Mouse (Mus musculus): Measurements from ENCODE around the gene Bmpr2. TPM values are rescaled to one million over a fixed set of nuclear protein-coding genes. Genes with fewer than 3 reads are reported as not detected.

Gene Bmpr2
- polyA plus RNA-seq, 1 experiment from 2014 or later = 12.1 TPM

GRCm38 (mm10) chr1:59883349-59884134, 120.3 kb downstream of the Bmpr2 start:
- peak; percentile 73 for ATAC-seq (ENCODE audit: low FRiP score)
- Histone ChIP-seq H3K27ac (no peak overlapping the region), H3K4me3 (no peak overlapping the region), H3K27me3 (no peaks in the 10 kb centered on the region), H3K4me1 (replicated peaks) (0 out of 2 replicates have a peak, but pooled peaks cover 3% of the 10 kb centered on the region), H3K9me3 (no peaks in the 10 kb centered on the region), H3K4me2 (no peak overlapping the region), H3K9ac (no peak overlapping the region), H3K36me3 (peaks cover 12% of the 10 kb centered on the region)
- 32% methylated on average over 3 of the region's 3 CpGs for WGBS

DNA sequence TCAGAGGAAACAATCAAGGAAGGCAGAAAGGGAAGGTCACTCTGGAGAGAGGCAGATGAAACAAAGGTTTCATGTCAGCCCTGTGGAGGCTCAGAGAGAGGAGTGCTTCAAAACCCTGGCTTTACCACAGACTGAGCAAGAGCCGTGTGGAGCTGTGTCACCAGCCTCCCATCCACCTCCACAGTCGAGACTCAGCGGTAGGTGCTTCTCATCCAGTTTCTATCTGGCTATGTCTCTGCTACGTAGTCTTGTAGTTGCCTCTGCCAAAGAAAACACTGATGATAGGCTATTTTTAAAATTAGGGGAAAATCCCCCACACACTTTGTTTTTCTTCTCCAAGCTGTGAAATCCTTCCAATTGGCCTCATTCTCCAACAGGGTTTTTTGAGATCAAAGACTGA, 123.7 kb downstream of the Bmpr2 start:
- Histone ChIP-seq H3K36me3 (no peaks in the 10 kb centered on the region), H3K4me2 (no peak overlapping the region), H3K27me3 (no peaks in the 10 kb centered on the region), H3K9ac (no peak overlapping the region), H3K27ac (no peak overlapping the region), H3K4me3 (no peak overlapping the region), H3K9me3 (no peaks in the 10 kb centered on the region), H3K4me1 (replicated peaks) (0 out of 2 replicates have a peak, but pooled peaks cover 3% of the 10 kb centered on the region)
- 64% methylated on average over 4 of the region's 4 CpGs for WGBS
- no peak for ATAC-seq (ENCODE audit: low FRiP score)

- Histone ChIP-seq H3K9me3 (no peaks in the 10 kb centered on the region), H3K4me1 (replicated peaks) (0 out of 2 replicates have a peak, but pooled peaks cover 3% of the 10 kb centered on the region), H3K9ac (no peak overlapping the region), H3K27me3 (no peaks in the 10 kb centered on the region), H3K36me3 (no peaks in the 10 kb centered on the region), H3K4me3 (no peak overlapping the region), H3K27ac (no peak overlapping the region), H3K4me2 (no peak overlapping the region)
- no peak for ATAC-seq (ENCODE audit: low FRiP score)
These were observed 124.8 kb downstream of the Bmpr2 start for GRCm38 (mm10) chr1:59888018-59888417.

DNA sequence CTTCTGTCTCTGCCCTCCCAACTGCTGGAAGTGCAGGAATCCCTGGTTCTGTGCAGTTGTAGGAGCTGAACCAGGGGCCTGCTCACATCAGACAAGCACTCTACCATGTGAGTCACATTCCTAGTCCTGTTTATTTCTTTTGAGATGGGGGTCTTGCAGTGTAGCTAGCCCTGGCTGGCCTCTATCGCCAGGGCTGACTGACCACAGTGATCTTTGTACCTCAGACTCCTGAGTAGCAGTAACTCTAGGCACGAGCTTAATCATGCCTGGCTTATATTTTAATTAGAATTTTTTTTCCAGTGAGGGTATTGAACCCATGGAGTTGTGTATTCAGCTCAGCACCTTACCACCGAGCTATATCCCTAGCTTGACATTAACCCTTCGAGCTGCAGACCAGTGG, 128.0 kb downstream of the Bmpr2 start:
- Histone ChIP-seq H3K9me3 (no peaks in the 10 kb centered on the region), H3K4me3 (no peak overlapping the region), H3K4me1 (replicated peaks) (0 out of 2 replicates have a peak, but pooled peaks cover 3% of the 10 kb centered on the region), H3K36me3 (no peaks in the 10 kb centered on the region), H3K9ac (no peak overlapping the region), H3K27ac (no peak overlapping the region), H3K4me2 (no peak overlapping the region), H3K27me3 (no peaks in the 10 kb centered on the region)
- ATAC-seq (ENCODE audit: low FRiP score) = no peak
- 80% methylated on average over 4 of the region's 4 CpGs for WGBS

- Histone ChIP-seq H3K36me3 (no peaks in the 10 kb centered on the region), H3K27me3 (no peaks in the 10 kb centered on the region), H3K9ac (no peak overlapping the region), H3K4me1 (replicated peaks) (no peaks in the 10 kb centered on the region), H3K4me2 (no peak overlapping the region), H3K27ac (no peak overlapping the region), H3K4me3 (no peak overlapping the region), H3K9me3 (no peaks in the 10 kb centered on the region)
- WGBS = 85% methylated on average over 8 of the region's 8 CpGs
- no peak for ATAC-seq (ENCODE audit: low FRiP score)
These were observed 129.6 kb downstream of the Bmpr2 start for GRCm38 (mm10) chr1:59892777-59893176.

DNA sequence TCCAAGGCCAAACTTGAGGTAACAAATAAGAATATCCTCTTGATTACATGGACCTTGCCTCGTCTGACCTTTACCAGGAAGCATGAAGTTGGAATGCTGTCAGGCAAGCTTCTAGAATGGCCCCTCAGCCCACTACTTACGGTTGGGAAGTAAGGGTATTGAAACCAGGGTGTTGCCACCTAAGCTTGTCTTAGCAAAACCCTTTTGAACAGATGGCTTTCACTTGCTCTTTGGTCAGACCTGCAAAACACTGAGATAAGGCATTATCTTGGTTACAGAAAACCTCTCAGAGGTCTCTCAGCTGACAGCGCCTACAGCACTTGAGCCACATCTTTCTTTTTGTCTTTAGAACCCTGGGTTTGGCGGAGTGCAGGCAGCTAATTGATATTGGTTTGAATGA, 130.8 kb downstream of the Bmpr2 start:
- no peaks in the 10 kb centered on the region for H3K9me3 ChIP-seq
- ATAC-seq (ENCODE audit: low FRiP score) = no peak
- no peaks in the 10 kb centered on the region for H3K4me1 ChIP-seq (replicated peaks)
- 94% methylated on average over 4 of the region's 4 CpGs for WGBS
- H3K4me3 ChIP-seq = no peak overlapping the region
- no peak overlapping the region for H3K27ac ChIP-seq
- no peak overlapping the region for H3K4me2 ChIP-seq
- no peaks in the 10 kb centered on the region for H3K27me3 ChIP-seq
- H3K36me3 ChIP-seq = no peaks in the 10 kb centered on the region
- no peak overlapping the region for H3K9ac ChIP-seq

DNA sequence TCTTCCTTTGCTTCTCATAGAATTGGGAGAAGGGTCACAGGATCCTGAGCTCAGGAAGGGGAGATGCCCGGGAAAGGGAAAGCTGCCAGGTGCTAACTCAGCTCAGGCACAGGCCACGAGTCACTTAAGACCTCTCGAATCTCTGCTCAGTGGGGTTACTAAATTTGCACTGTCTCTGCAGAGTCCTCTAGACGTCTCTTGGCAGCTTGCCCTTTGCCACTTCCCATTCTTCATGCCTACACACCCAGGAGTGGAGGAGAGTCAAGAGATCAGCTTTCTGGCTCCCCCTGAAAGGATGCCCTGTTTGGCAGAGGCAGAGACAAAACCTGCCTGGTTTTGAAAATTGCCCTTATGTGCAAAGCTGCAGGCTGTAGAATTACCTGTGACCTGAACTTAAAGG, 132.3 kb downstream of the Bmpr2 start:
- Histone ChIP-seq H3K27ac (no peak overlapping the region), H3K4me3 (no peak overlapping the region), H3K36me3 (no peaks in the 10 kb centered on the region), H3K9me3 (no peaks in the 10 kb centered on the region), H3K4me2 (no peak overlapping the region), H3K27me3 (no peaks in the 10 kb centered on the region), H3K4me1 (replicated peaks) (no peaks in the 10 kb centered on the region), H3K9ac (no peak overlapping the region)
- ATAC-seq (ENCODE audit: low FRiP score) = no peak
- WGBS = 47% methylated on average over 4 of the region's 4 CpGs

DNA sequence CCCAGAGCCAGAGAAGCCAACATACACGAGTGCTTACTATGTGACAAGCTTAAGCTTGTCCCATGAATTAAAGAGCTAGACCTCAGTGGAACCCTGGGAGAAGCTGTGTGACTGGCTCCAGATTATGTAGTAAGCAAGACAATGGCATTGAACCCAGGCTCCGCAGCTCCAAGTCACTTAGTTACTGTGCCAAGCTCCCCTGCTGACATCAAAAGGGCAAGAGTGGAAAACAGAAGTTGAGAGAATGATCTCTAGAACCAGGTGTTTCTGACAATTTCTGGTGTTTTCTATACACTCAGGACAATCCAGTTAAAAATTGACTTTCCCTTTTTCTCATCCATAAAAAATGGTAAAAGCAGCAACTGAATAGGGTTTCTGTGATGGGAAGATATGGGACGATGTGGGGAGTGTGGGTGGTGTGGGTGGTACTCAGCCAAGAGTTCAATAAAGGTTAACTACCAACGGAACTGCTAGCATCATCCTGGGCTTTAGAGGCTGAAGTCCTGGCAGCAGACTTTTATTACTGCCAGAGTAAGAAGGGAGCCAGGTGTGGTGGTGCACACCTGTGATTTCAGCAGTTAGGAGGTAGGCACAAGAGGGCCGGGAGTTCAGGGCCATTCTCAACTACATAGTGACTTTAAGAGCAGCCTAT, 134.1 kb downstream of the Bmpr2 start:
- Histone ChIP-seq H3K9me3 (no peaks in the 10 kb centered on the region), H3K4me1 (replicated peaks) (no peaks in the 10 kb centered on the region), H3K4me2 (no peak overlapping the region), H3K9ac (no peak overlapping the region), H3K27me3 (no peaks in the 10 kb centered on the region), H3K4me3 (no peak overlapping the region), H3K27ac (no peak overlapping the region), H3K36me3 (no peaks in the 10 kb centered on the region)
- 64% methylated on average over 5 of the region's 5 CpGs for WGBS
- no peak for ATAC-seq (ENCODE audit: low FRiP score)

DNA sequence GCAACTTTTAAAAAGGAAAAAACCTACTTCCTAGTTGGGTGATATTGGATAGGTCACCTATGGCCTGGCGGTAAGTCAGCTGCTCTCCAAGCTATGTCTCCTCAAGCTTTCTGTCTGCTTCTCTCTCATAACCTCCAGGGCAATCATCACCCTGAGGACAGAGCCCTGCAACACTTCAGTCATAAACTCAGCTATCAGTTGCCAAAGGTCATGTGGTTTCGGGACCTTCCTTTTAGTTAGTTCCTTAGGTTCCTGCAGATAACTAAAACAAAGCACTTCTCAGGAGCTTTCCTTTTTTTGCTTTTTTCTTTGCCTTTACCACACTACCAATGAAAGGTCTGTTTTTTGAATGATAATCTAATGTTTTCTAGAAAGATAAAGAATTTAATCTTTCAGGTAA, 136.5 kb downstream of the Bmpr2 start:
- ATAC-seq (ENCODE audit: low FRiP score) = no peak
- 88% methylated on average over 2 of the region's 2 CpGs for WGBS
- no peak overlapping the region for H3K4me2 ChIP-seq

DNA sequence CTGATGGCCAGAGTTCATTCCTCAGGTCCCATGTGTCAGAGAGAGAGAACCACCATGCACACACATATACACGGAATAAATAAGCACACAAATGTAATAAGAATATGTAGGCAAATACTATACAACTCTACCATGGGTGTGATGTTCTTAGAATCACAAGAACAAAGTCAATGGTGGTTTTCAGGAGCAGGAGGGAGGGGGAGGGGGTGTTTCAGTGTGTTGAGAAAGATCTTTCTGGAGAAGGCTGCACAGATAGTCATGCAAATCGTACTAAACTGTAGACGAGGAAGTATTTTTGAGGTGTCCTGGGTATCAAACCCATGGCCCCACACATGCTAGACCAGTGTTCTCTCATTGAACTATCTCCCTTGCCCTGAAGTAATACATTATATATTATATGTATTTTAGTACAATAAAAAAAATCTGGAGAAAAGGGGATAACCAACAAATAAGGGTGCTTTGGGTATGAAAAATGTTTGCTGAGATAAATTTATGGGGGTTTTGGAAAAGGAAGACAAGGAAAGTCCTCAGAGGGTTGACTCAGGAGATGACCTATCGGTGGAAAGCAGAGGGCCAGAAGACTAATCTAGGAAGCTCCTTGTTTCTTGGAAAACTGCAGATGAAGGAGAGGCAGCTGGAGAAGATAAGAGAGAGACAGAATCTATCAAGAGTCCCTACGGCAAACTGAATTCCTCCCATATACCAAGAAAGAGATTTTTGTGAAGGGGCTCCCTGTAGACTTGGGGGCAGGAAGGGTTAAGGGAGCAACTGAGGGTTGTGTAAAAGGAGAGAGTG, 138.1 kb downstream of the Bmpr2 start:
- Histone ChIP-seq H3K9me3 (no peaks in the 10 kb centered on the region), H3K9ac (no peak overlapping the region), H3K4me2 (no peak overlapping the region), H3K27me3 (no peaks in the 10 kb centered on the region), H3K27ac (no peak overlapping the region), H3K4me3 (no peak overlapping the region), H3K4me1 (replicated peaks) (no peaks in the 10 kb centered on the region), H3K36me3 (no peaks in the 10 kb centered on the region)
- WGBS = 85% methylated on average over 5 of the region's 5 CpGs
- no peak for ATAC-seq (ENCODE audit: low FRiP score)

More for the DNA sequence above, 136.5 kb downstream of the Bmpr2 start:
- H3K27ac ChIP-seq = no peak overlapping the region
- H3K9ac ChIP-seq = no peak overlapping the region
- no peaks in the 10 kb centered on the region for H3K27me3 ChIP-seq
- H3K36me3 ChIP-seq = no peaks in the 10 kb centered on the region
- no peaks in the 10 kb centered on the region for H3K9me3 ChIP-seq
- H3K4me1 ChIP-seq (replicated peaks) = no peaks in the 10 kb centered on the region
- H3K4me3 ChIP-seq = no peak overlapping the region

GRCm38 (mm10) chr1:59902634-59903033, 139.4 kb downstream of the Bmpr2 start:
- ATAC-seq (ENCODE audit: low FRiP score) = no peak
- no peak overlapping the region for H3K27ac ChIP-seq
- H3K9ac ChIP-seq = no peak overlapping the region

DNA sequence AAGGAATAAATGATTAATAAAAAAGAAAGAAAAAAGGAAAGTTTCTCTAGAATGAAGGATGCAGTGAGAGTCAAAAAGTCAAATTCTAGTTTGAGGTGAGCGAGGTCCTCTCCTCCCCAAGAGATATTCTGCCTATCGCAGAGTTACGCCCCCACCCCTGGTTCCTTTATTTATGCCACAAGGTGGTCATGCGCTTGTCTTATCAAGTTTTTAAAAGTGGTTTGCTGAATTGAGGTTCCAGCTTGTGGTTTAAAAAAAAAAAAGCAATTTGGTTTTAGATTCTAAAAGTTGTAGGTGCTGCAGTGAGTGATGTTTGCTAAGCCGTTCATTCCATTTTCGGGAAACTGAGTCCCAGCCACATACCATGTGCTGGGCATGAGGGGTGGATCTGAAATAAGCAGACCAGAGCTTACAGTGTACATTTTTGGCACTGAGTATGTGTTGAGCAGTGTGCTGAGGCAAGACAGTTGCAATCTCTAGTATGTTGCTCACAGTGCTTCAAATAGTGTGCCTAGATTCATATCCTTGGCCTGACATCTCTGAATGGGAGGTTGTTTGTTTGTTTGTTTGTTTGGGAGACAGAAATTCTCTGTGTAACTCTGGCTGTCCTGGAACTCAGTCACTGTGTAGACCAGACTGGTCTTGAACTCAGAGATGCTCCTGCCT, 141.6 kb downstream of the Bmpr2 start:
- 97% methylated on average over 6 of the region's 6 CpGs for WGBS

More at GRCm38 (mm10) chr1:59902634-59903033, 139.4 kb downstream of the Bmpr2 start:
- Histone ChIP-seq H3K4me2 (no peak overlapping the region), H3K4me1 (replicated peaks) (no peaks in the 10 kb centered on the region), H3K4me3 (no peak overlapping the region), H3K9me3 (no peaks in the 10 kb centered on the region), H3K27me3 (no peaks in the 10 kb centered on the region), H3K36me3 (no peaks in the 10 kb centered on the region)
- 41% methylated on average over 3 of the region's 3 CpGs for WGBS

More for the DNA sequence above, 141.6 kb downstream of the Bmpr2 start:
- no peak for ATAC-seq (ENCODE audit: low FRiP score)
- no peak overlapping the region for H3K27ac ChIP-seq
- H3K4me1 ChIP-seq (replicated peaks) = no peaks in the 10 kb centered on the region
- no peaks in the 10 kb centered on the region for H3K36me3 ChIP-seq
- no peak overlapping the region for H3K9ac ChIP-seq
- no peak overlapping the region for H3K4me3 ChIP-seq
- H3K9me3 ChIP-seq = no peaks in the 10 kb centered on the region
- H3K4me2 ChIP-seq = no peak overlapping the region
- no peaks in the 10 kb centered on the region for H3K27me3 ChIP-seq
